Mouse (Mus musculus) megakaryocyte, embryonic 14.5 days (primary cell): Measurements from ENCODE around the gene Fam32a.

Experiments used
- FLI1 ChIP-seq: IDR thresholded peaks from 2 replicates; pipeline ENCODE4 v1.6.1; 2012; ENCODE audit warnings: low read length, inconsistent platforms, mixed read lengths
- GATA1 ChIP-seq: IDR thresholded peaks from 3 replicates; pipeline ENCODE4 v1.6.1; 2012; ENCODE audit warnings: mixed read lengths, low read length, inconsistent platforms, borderline replicate concordance

- no peak for TF ChIP-seq GATA1
- no peak for TF ChIP-seq FLI1
Measured at GRCm38 (mm10) chr8:72210222-72210621, 9.3 kb upstream of the Fam32a start.
